Mouse (Mus musculus): ENCODE data around the gene B4galt3. TPM values are rescaled to one million over a fixed set of nuclear protein-coding genes. Genes with fewer than 3 reads are reported as not detected.
A peak's percentile ranks its signal among the peaks of the same experiment; 100 is the strongest.

B4galt3 gene
- total and polyA plus RNA-seq, 3 experiments, result 16.8 to 33.1 TPM; not detected in 1

GRCm38 (mm10) chr1:171234538-171234937, 35.6 kb upstream of the B4galt3 start:
- H3K27ac ChIP-seq (ENCODE audit: control insufficient read depth, low read depth, low read length), result peak overlapping the region; percentile 55; the same call in 1 of the 2 replicates
- H3K9me3 ChIP-seq (replicated peaks; ENCODE audit: insufficient read depth, low read length), result no peaks in the 10 kb centered on the region
- no peak for TF ChIP-seq ZC3H11A (IDR thresholded peaks at IDR 0.05; ENCODE audit: low read depth, low read length)
- TF ChIP-seq BHLHE40 (IDR thresholded peaks at IDR 0.05; ENCODE audit: borderline replicate concordance, low read depth, low read length), result no peak
- TF ChIP-seq MYB (IDR thresholded peaks at IDR 0.05; ENCODE audit: low read depth, low read length), result no peak
- TF ChIP-seq KAT2A (conservative IDR thresholded peaks at IDR 0.05; ENCODE audit: low read depth, low read length), result no peak
- no peak for TF ChIP-seq UBTF (IDR thresholded peaks at IDR 0.05; ENCODE audit: borderline replicate concordance, insufficient read depth, low read depth, low read length)
- TF ChIP-seq RCOR1 (IDR thresholded peaks at IDR 0.05; ENCODE audit: low read depth, low read length), result no peak
- TF ChIP-seq ETS1 (IDR thresholded peaks at IDR 0.05; ENCODE audit: low read depth, low read length), result 0 out of 2 replicates have a peak, but pooled peaks have one; percentile 26
- TF ChIP-seq SIN3A (IDR thresholded peaks at IDR 0.05; ENCODE audit: low read length), result peak; percentile 42; the same call in 1 of the 2 replicates
- TF ChIP-seq EP300 (IDR thresholded peaks at IDR 0.05; ENCODE audit: low read depth in 1 of 2, low read length in 2 of 2), result peak in 1 of 2 experiments; percentile 52; a peak in 2 of 4 replicates
- TF ChIP-seq NRF1 (IDR thresholded peaks at IDR 0.05; ENCODE audit: insufficient read depth, low read depth, low read length, poor library complexity, severe bottlenecking), result no peak
- no peak for TF ChIP-seq E2F4 (IDR thresholded peaks at IDR 0.05; ENCODE audit: borderline replicate concordance, low read depth, low read length)
- no peak for TF ChIP-seq CHD2 (IDR thresholded peaks at IDR 0.05; ENCODE audit: low read length)
- TF ChIP-seq ZMIZ1 (IDR thresholded peaks at IDR 0.05; ENCODE audit: low read depth, low read length), result no peak
- no peak for TF ChIP-seq GATA1 (IDR thresholded peaks at IDR 0.05; ENCODE audit: low read depth, low read length)
- no peaks in the 10 kb centered on the region for H3K79me2 ChIP-seq (ENCODE audit: control insufficient read depth, insufficient read depth, low read length, poor library complexity)
- peaks cover 5 to 17% of the 10 kb centered on the region in 2 experiments; a peak in 3 of 4 replicates for H3K36me3 ChIP-seq (ENCODE audit: control insufficient read depth in 1 of 2, insufficient read depth in 2 of 2, low read length in 2 of 2)
- H3K4me1 ChIP-seq (ENCODE audit: control insufficient read depth in 1 of 2, insufficient read depth in 2 of 2, low read length in 2 of 2), result peaks cover 0 to 10% of the 10 kb centered on the region in 2 experiments; a peak in 2 of 4 replicates
- no peak overlapping the region for H3K4me3 ChIP-seq (ENCODE audit: control insufficient read depth in 1 of 2, insufficient read depth in 1 of 2, low read depth in 2 of 2, low read length in 2 of 2)
- no peaks in the 10 kb centered on the region for H3K27me3 ChIP-seq (ENCODE audit: control insufficient read depth in 1 of 2, insufficient read depth in 2 of 2, low read length in 2 of 2)
- DNase-seq (ENCODE audit: low read depth, low spot score), result peak; percentile 54
- no peak overlapping the region for H3K9ac ChIP-seq (ENCODE audit: control insufficient read depth, low read depth, low read length, poor library complexity, severe bottlenecking)

- Histone ChIP-seq H3K4me1 (ENCODE audit: control insufficient read depth in 1 of 2, insufficient read depth in 2 of 2, low read length in 2 of 2) (peaks cover 0 to 10% of the 10 kb centered on the region in 2 experiments; a peak in 2 of 4 replicates), H3K27ac (ENCODE audit: control insufficient read depth, low read depth, low read length) (no peak overlapping the region), H3K4me3 (ENCODE audit: control insufficient read depth in 1 of 2, insufficient read depth in 1 of 2, low read depth in 2 of 2, low read length in 2 of 2) (no peak overlapping the region), H3K36me3 (ENCODE audit: control insufficient read depth in 1 of 2, insufficient read depth in 2 of 2, low read length in 2 of 2) (peaks cover 5 to 17% of the 10 kb centered on the region in 2 experiments; a peak in 3 of 4 replicates), H3K9me3 (replicated peaks; ENCODE audit: insufficient read depth, low read length) (no peaks in the 10 kb centered on the region), H3K9ac (ENCODE audit: control insufficient read depth, low read depth, low read length, poor library complexity, severe bottlenecking) (no peak overlapping the region), H3K79me2 (ENCODE audit: control insufficient read depth, insufficient read depth, low read length, poor library complexity) (no peaks in the 10 kb centered on the region), H3K27me3 (ENCODE audit: control insufficient read depth in 1 of 2, insufficient read depth in 2 of 2, low read length in 2 of 2) (no peaks in the 10 kb centered on the region)
- TF ChIP-seq CHD1 (IDR thresholded peaks at IDR 0.05; ENCODE audit: low read depth, low read length) (no peak), POLR2AphosphoS2 (IDR thresholded peaks at IDR 0.05; ENCODE audit: low read length) (no peak), ETS1 (IDR thresholded peaks at IDR 0.05; ENCODE audit: low read depth, low read length) (no peak), JUND (IDR thresholded peaks at IDR 0.05; ENCODE audit: low read depth, low read length) (no peak), GATA1 (IDR thresholded peaks at IDR 0.05; ENCODE audit: low read depth, low read length) (no peak), USF2 (IDR thresholded peaks at IDR 0.05; ENCODE audit: borderline replicate concordance in 1 of 2, insufficient read depth in 1 of 2, low read depth in 1 of 2, low read length in 2 of 2) (no peak), ZKSCAN1 (IDR thresholded peaks at IDR 0.05; ENCODE audit: low read depth, low read length) (no peak), POLR2AphosphoS5 (IDR thresholded peaks at IDR 0.05; ENCODE audit: borderline replicate concordance, low read depth, low read length) (no peak), GABPA (IDR thresholded peaks at IDR 0.05; ENCODE audit: low read depth, low read length) (no peak), E2F4 (IDR thresholded peaks at IDR 0.05; ENCODE audit: borderline replicate concordance, low read depth, low read length) (no peak), NELFE (IDR thresholded peaks at IDR 0.05; ENCODE audit: low read depth, low read length) (no peak), RAD21 (IDR thresholded peaks at IDR 0.05; ENCODE audit: low read depth, low read length) (no peak), BHLHE40 (IDR thresholded peaks at IDR 0.05; ENCODE audit: borderline replicate concordance, low read depth, low read length) (no peak), MAFK (IDR thresholded peaks at IDR 0.05; ENCODE audit: borderline replicate concordance, low read depth, low read length) (no peak), KAT2A (conservative IDR thresholded peaks at IDR 0.05; ENCODE audit: low read depth, low read length) (no peak)
- no peak for DNase-seq (ENCODE audit: low read depth, low spot score)
Measured at GRCm38 (mm10) chr1:171235791-171236190, 34.3 kb upstream of the B4galt3 start.
